Mouse (Mus musculus): ENCODE measurements around the gene Stam2.

DNA sequence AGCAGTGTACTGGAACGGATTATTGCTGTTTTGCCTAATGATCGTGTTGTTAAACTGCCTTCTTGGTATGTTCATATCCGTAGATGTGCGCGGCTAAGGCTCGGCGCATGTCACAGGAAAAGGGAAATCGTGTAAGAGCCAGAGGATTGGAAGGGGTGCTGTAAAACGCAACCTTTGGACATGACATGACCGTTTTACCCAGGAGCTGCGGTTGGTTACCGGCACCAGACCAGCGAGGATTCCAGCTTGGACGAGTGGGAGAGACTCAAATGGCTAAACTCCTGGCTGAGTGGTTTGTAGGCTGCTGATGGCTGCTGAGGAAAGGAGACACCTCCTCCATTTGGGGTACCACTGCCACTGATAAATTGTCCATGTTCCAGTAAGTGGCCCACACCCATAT, 21.8 kb upstream of the Stam2 start:
- TF ChIP-seq CTCF (IDR thresholded peaks at IDR 0.05; ENCODE audit: control insufficient read depth, insufficient read depth, low read length) (no peak), POLR2A (IDR thresholded peaks at IDR 0.05; ENCODE audit: borderline replicate concordance, control insufficient read depth, low read depth, low read length) (no peak)
